Mouse (Mus musculus): ENCODE results near the gene Klf1. TPM values are rescaled to one million over a fixed set of nuclear protein-coding genes. Genes with fewer than 3 reads are reported as not detected.
"Not testable (repeated sequence)": the region's sequence is repeated elsewhere in the genome, so short reads cannot be mapped to it uniquely, and the experiment has no call there.

The Klf1 gene
- polyA plus RNA-seq, 1 experiment from 2014 or later = 6.4 TPM

DNA sequence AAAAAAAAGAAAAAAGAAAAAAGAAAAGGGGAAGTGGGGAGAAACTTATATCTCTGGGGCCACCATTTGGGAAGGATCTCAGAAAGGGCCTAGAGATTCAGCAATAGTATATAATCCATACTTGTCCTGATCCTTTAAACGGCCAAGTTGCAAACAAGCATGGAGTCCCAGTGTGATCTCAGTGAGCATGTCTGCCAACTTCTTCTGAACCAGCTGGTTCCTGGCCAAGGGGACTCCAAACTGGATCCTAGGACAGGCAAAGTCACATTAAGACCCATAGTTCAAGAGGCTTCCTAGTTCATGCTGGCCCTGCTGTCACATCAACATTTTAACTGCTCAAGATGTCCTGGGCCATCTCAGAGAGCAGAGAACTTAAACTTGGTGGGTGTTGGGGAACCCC, 12.6 kb upstream of the Klf1 start:
- no peak for ATAC-seq
- no peak overlapping the region for H3K4me2 ChIP-seq (replicated peaks)
- 96% methylated on average over 1 of the region's 1 CpGs for WGBS
- no peak overlapping the region for H3K27ac ChIP-seq
- H3K36me3 ChIP-seq = peaks cover 4% of the 10 kb centered on the region; the same call in 1 of the 2 replicates
- no peaks in the 10 kb centered on the region for H3K9me3 ChIP-seq
- H3K4me1 ChIP-seq (replicated peaks) = 0 out of 2 replicates have a peak, but pooled peaks cover 9% of the 10 kb centered on the region
- no peaks in the 10 kb centered on the region for H3K27me3 ChIP-seq (replicated peaks)
- H3K4me3 ChIP-seq (replicated peaks) = no peak overlapping the region
- no peak overlapping the region for H3K9ac ChIP-seq

DNA sequence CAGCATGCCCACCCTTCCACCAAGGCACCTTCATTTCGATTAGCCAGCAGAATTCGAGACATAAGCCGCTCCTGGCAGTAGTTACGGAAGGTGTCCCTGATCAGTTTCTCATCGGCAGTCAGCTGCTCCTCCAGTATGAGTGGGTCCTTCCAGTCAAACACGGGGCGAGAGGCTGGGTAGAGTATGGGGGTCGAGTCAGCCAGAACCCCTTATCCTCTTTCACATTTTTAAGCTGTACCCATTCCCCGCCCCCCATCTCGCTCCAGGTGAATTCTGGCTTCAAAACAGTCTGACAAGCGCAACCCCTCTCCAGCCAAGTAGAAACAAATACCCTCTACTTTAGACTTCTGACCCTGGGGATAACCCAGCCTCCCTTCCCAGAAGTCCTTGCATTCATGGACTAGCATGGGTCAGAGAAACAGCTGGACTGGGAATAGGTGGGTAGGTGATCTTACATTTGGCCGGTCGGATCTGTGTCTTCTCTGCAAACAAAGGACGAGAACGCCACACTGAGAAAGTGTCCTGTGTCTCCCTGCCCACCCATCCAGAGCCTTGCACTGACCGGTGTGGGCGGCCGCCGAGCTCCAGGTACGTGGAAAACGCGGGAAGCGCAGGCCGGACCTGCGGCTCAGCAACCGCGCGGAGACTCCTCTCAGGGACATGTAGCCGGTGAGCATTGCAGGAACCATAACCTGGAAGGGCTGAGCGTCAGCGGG, 8.6 kb upstream of the Klf1 start:
- Histone ChIP-seq H3K4me1 (replicated peaks) (0 out of 2 replicates have a peak, but pooled peaks cover 9% of the 10 kb centered on the region), H3K4me3 (replicated peaks) (peak overlapping the region; percentile 78), H3K9ac (peak overlapping the region; percentile 79), H3K9me3 (no peaks in the 10 kb centered on the region), H3K4me2 (replicated peaks) (peak overlapping the region; percentile 81), H3K36me3 (no peaks in the 10 kb centered on the region; the same call in 1 of the 2 replicates), H3K27ac (no peak overlapping the region; the same call in 1 of the 2 replicates), H3K27me3 (replicated peaks) (no peaks in the 10 kb centered on the region)
- 10% methylated on average over 31 of the region's 31 CpGs for WGBS
- ATAC-seq = peak; percentile 73

DNA sequence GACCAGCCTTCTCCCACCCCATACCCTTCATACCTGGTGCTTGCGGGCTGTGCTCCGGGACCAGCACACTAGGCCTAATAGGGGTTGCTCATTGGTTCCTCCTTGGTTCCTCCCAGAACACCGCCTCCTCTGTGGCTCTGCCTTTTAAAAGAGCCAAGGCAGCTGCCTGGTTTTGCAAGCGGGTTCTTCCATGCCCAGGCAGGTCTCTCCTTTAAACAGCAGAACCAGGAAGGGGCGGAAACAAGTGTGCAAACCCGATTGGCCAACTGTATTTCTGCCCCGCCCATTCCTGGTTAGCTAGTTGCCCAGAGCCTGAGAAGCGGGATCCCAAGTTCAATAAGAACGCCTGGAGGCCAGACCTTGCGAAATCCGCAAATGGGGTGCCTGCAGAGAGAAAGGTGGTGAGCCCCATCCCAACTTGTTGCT, 8.0 kb upstream of the Klf1 start, which contains the start of gene Gcdh:
Gene Gcdh, minus strand, starts transcription at position 213 of the 426 bp plus-strand sequence.
- 0 out of 2 replicates have a peak, but pooled peaks cover 9% of the 10 kb centered on the region for H3K4me1 ChIP-seq (replicated peaks)
- H3K36me3 ChIP-seq = no peaks in the 10 kb centered on the region; the same call in 1 of the 2 replicates
- ATAC-seq = peak; percentile 100
- H3K27ac ChIP-seq = no peak within 1 kb of the TSS; the same call in 1 of the 2 replicates
- peak within 1 kb of the TSS; percentile 81 for H3K4me2 ChIP-seq (replicated peaks)
- peak within 1 kb of the TSS; percentile 79 for H3K9ac ChIP-seq
- no peaks in the 10 kb centered on the region for H3K27me3 ChIP-seq (replicated peaks)
- peak within 1 kb of the TSS; percentile 78 for H3K4me3 ChIP-seq (replicated peaks)
- no peaks in the 10 kb centered on the region for H3K9me3 ChIP-seq
- 0% methylated on average over 11 of the region's 11 CpGs for WGBS

GRCm38 (mm10) chr8:84895963-84896362, 5.8 kb upstream of the Klf1 start:
- WGBS = 87% methylated on average over 5 of the region's 5 CpGs
- no peaks in the 10 kb centered on the region for H3K27me3 ChIP-seq (replicated peaks)
- no peaks in the 10 kb centered on the region for H3K36me3 ChIP-seq
- no peak overlapping the region for H3K27ac ChIP-seq
- 0 out of 2 replicates have a peak, but pooled peaks cover 9% of the 10 kb centered on the region for H3K4me1 ChIP-seq (replicated peaks)
- ATAC-seq = no peak
- no peaks in the 10 kb centered on the region for H3K9me3 ChIP-seq
- no peak overlapping the region for H3K9ac ChIP-seq
- H3K4me2 ChIP-seq (replicated peaks) = no peak overlapping the region
- no peak overlapping the region for H3K4me3 ChIP-seq (replicated peaks)

GRCm38 (mm10) chr8:84901071-84901470, 657 bp upstream of the Klf1 start:
- WGBS = 66% methylated on average over 4 of the region's 4 CpGs
- Histone ChIP-seq H3K9me3 (no peaks in the 10 kb centered on the region), H3K27me3 (replicated peaks) (no peaks in the 10 kb centered on the region), H3K9ac (no peak overlapping the region), H3K36me3 (no peaks in the 10 kb centered on the region), H3K27ac (no peak overlapping the region), H3K4me2 (replicated peaks) (no peak overlapping the region), H3K4me3 (replicated peaks) (no peak overlapping the region), H3K4me1 (replicated peaks) (peaks cover 6% of the 10 kb centered on the region)
- ATAC-seq = no peak

- Histone ChIP-seq H3K9me3 (no peaks in the 10 kb centered on the region), H3K4me3 (replicated peaks) (peak overlapping the region; percentile 56), H3K27ac (peak overlapping the region; percentile 83), H3K27me3 (replicated peaks) (no peaks in the 10 kb centered on the region), H3K4me2 (replicated peaks) (peak overlapping the region; percentile 88), H3K36me3 (no peaks in the 10 kb centered on the region), H3K4me1 (replicated peaks) (peaks cover 6% of the 10 kb centered on the region), H3K9ac (peak overlapping the region; percentile 84)
- ATAC-seq = peak; percentile 14
- 3% methylated on average over 24 of the region's 24 CpGs for WGBS
Measured at GRCm38 (mm10) chr8:84902367-84902919, 715 bp downstream of the Klf1 start.

GRCm38 (mm10) chr8:84902920-84903661, 1.4 kb downstream of the Klf1 start:
- peak; percentile 94 for ATAC-seq
- under 1% methylated on average over 68 of the region's 68 CpGs for WGBS
- H3K4me2 ChIP-seq (replicated peaks) = peak overlapping the region; percentile 88
- no peaks in the 10 kb centered on the region for H3K36me3 ChIP-seq
- no peaks in the 10 kb centered on the region for H3K27me3 ChIP-seq (replicated peaks)
- H3K27ac ChIP-seq = peak overlapping the region; percentile 83
- H3K9ac ChIP-seq = peak overlapping the region; percentile 84
- peaks cover 6% of the 10 kb centered on the region for H3K4me1 ChIP-seq (replicated peaks)
- H3K9me3 ChIP-seq = no peaks in the 10 kb centered on the region
- peak overlapping the region; percentile 56 for H3K4me3 ChIP-seq (replicated peaks)

DNA sequence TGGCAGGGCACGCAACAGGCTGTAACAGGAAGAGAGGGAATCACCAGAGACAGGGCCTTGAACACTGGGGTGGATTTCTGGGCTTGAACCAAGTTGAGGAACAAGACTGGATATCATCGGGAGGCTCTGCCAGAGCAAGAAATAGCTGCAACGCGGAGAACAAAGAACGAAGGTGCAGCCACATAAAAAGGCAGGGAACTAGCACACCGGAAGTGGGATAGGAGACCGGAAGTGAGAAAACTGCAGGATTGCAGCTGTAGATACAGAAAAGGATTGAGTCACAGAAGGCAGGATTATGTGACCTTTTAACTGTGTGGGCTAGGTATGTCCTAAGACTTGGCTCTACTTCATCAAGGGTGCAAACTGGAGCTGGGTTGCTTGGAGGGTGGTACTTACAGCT, 2.6 kb downstream of the Klf1 start:
- H3K27ac ChIP-seq = no peak overlapping the region
- H3K9me3 ChIP-seq = no peaks in the 10 kb centered on the region
- H3K4me2 ChIP-seq (replicated peaks) = no peak overlapping the region
- no peak for ATAC-seq
- H3K9ac ChIP-seq = no peak overlapping the region
- H3K27me3 ChIP-seq (replicated peaks) = no peaks in the 10 kb centered on the region
- H3K36me3 ChIP-seq = no peaks in the 10 kb centered on the region
- H3K4me1 ChIP-seq (replicated peaks) = peaks cover 6% of the 10 kb centered on the region
- no peak overlapping the region for H3K4me3 ChIP-seq (replicated peaks)
- 89% methylated on average over 7 of the region's 7 CpGs for WGBS

DNA sequence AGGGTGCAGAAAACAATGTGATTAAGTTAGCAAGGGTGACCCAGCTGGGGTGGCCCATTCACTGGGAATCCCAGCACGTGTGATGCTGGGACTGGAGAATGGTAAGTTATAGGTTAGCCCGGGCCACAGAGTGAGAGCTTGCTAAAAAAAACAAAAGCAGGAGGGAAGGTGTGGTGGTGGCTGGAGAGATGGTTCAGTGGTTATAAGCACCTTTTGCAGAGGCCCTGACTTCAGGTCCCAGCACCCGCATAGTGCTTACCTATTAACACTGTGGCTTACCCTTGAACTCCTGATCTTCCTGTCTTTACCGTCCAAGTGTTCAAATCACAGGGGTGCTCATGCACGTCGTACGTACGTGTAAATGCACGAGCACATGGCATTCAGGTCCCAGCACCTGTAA, 5.3 kb downstream of the Klf1 start:
- H3K4me2 ChIP-seq (replicated peaks) = no peak overlapping the region
- no peak overlapping the region for H3K4me3 ChIP-seq (replicated peaks)
- peaks cover 17% of the 10 kb centered on the region for H3K27me3 ChIP-seq (replicated peaks)
- no peaks in the 10 kb centered on the region for H3K36me3 ChIP-seq
- no peak overlapping the region for H3K27ac ChIP-seq
- 91% methylated on average over 9 of the region's 9 CpGs for WGBS
- peaks cover 6% of the 10 kb centered on the region for H3K4me1 ChIP-seq (replicated peaks)
- no peaks in the 10 kb centered on the region for H3K9me3 ChIP-seq
- ATAC-seq = no peak
- H3K9ac ChIP-seq = no peak overlapping the region

DNA sequence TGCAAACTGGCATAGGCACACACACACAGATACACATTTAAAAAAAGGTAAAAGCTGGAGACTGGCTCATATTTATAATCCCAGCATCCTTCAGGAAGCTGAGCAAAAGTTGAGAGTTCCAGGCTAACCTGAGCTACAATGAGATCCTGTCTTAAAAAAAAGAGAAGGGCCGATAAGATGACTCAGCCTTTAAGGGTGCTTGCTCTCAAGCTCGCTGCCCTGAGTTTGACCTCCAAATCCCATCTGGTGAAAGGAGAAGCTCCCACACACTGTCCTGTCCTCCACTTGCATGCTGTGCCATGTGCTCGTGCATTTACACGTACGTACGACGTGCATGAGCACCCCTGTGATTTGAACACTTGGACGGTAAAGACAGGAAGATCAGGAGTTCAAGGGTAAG, 5.8 kb downstream of the Klf1 start:
- 78% methylated on average over 8 of the region's 8 CpGs for WGBS
- Histone ChIP-seq H3K4me2 (replicated peaks) (no peak overlapping the region), H3K4me1 (replicated peaks) (peaks cover 7% of the 10 kb centered on the region), H3K36me3 (no peaks in the 10 kb centered on the region), H3K27me3 (replicated peaks) (peaks cover 22% of the 10 kb centered on the region), H3K27ac (no peak overlapping the region), H3K9ac (no peak overlapping the region), H3K4me3 (replicated peaks) (no peak overlapping the region), H3K9me3 (no peaks in the 10 kb centered on the region)
- no peak for ATAC-seq

- H3K9me3 ChIP-seq, H3K27ac ChIP-seq, ATAC-seq, H3K9ac ChIP-seq, H3K36me3 ChIP-seq: not testable (repeated sequence)
- Histone ChIP-seq H3K27me3 (replicated peaks) (peaks cover 27% of the 10 kb centered on the region), H3K4me3 (replicated peaks) (peak overlapping the region; percentile 50), H3K4me2 (replicated peaks) (peak overlapping the region; percentile 93), H3K4me1 (replicated peaks) (peaks cover 11% of the 10 kb centered on the region; the same call in 1 of the 2 replicates)
- WGBS = 28% methylated on average over 7 of the region's 7 CpGs
Measured at GRCm38 (mm10) chr8:84907979-84908378, 6.3 kb downstream of the Klf1 start.

Data from intestine, embryonic 15.5 days (tissue).